Mouse (Mus musculus): ENCODE data around the gene Ttc30a1.

DNA sequence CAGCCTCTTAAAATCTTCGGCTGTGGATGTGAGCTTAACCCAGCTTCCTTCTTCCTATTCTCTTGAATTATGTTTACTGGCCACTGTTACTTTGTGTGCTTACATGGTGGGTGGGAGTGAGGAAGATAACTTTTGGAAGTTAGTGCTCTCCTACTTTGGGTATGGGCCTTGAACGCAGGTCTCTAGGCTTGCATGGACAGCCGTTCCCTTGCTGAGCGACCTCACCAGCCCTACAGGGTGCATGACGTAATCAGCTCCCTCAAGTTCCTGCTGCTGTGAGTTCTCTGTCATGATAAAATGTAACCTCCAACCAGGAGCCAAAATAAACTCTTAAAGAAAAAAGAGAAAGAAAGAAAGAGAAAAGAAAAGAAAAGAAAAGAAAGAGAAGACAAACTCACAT, 17.7 kb downstream of the Ttc30a1 start:
- TF ChIP-seq CTCF (IDR thresholded peaks at IDR 0.05; ENCODE audit: low read depth) (no peak), EP300 (IDR thresholded peaks at IDR 0.05; ENCODE audit: low read depth) (no peak)

Data from liver, embryonic 14.5 days (tissue).